11 mouse cellular contexts compared by ENCODE assay signal in the genomic region with DNA sequence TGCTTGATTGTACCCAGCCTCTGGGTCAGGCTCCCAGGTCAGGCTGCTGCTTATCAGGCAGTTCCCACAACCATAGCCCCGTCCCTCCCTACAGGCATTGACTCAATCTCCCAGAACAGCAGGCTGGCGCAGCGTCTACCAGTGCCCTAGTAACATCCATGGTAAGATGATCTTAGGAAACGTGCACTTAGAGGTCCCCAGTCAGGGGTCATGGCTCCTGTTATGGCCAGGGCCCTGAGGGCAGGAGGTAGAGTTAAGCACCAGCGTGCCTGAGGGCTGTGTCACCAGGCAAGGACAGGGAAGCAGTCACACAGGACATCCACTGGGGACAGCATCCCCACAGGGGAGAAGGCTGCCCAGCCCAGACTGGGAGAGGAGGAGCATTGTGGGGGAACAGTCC. TPM values are rescaled to one million over a fixed set of nuclear protein-coding genes. Genes with fewer than 3 reads are reported as not detected.
DNase-seq lines count a peak whose midpoint lies in the region; ATAC-seq and TF ChIP-seq lines count a peak whose summit lies in the region.
"Had no signal": no experiment of that assay in that cellular context is flagged by ENCODE, and none has a peak within 500 bp of the region (broad histone marks: within the 10 kb centered on the region; RNA-seq: fewer than 3 reads in every experiment).

No protein-coding gene starts in this region.

- H3K9me3 ChIP-seq in limb, embryonic 10.5 days (replicated peaks) = no peaks in the 10 kb centered on the region
- H3K9me3 ChIP-seq in midbrain, embryonic 13.5 days = no peaks in the 10 kb centered on the region
- H3K9me3 ChIP-seq: heart, embryonic 15.5 days had no signal

- WGBS in kidney, adult 2 months = 56% methylated on average over 5 of the region's 5 CpGs
- 16% methylated on average over 5 of the region's 5 CpGs for WGBS in limb, embryonic 10.5 days
- WGBS in midbrain, embryonic 13.5 days = 42% methylated on average over 5 of the region's 5 CpGs

- TF ChIP-seq POLR2A in kidney, adult 2 months (IDR thresholded peaks at IDR 0.05; ENCODE audit: low read depth, low read length) = no peak

- no peaks in the 10 kb centered on the region for H3K27me3 ChIP-seq in kidney, adult 2 months (replicated peaks; ENCODE audit: control insufficient read depth, insufficient read depth, low read length)
- H3K27me3 ChIP-seq in limb, embryonic 10.5 days (ENCODE audit: low read depth, poor library complexity, severe bottlenecking) = no peaks in the 10 kb centered on the region
- H3K27me3 ChIP-seq in midbrain, embryonic 13.5 days = no peaks in the 10 kb centered on the region
- H3K27me3 ChIP-seq: heart, embryonic 15.5 days had no signal

- H3K9ac ChIP-seq in midbrain, embryonic 13.5 days (replicated peaks) = peak overlapping the region; percentile 33; the same call in 1 of the 2 replicates
- H3K9ac ChIP-seq: heart, embryonic 15.5 days had no signal

- no peak for ATAC-seq in midbrain, embryonic 13.5 days
- no peak for ATAC-seq in inflammation-experienced regulatory T-cells, adult 6 months

- no peaks in the 10 kb centered on the region for H3K36me3 ChIP-seq in kidney, adult 2 months (ENCODE audit: control insufficient read depth, insufficient read depth, low read length)
- peaks cover 71% of the 10 kb centered on the region for H3K36me3 ChIP-seq in limb, embryonic 10.5 days
- H3K36me3 ChIP-seq in midbrain, embryonic 13.5 days = peaks cover 61% of the 10 kb centered on the region

- no peak overlapping the region for H3K27ac ChIP-seq in kidney, adult 2 months (ENCODE audit: insufficient read depth, low read depth, low read length)
- H3K27ac ChIP-seq in limb, embryonic 10.5 days = peak overlapping the region; percentile 79
- peak overlapping the region; percentile 74 for H3K27ac ChIP-seq in midbrain, embryonic 13.5 days
- H3K27ac ChIP-seq: heart, embryonic 15.5 days had no signal

- no peak overlapping the region for H3K4me2 ChIP-seq in midbrain, embryonic 13.5 days (replicated peaks)
- H3K4me2 ChIP-seq: heart, embryonic 15.5 days had no signal

- TF ChIP-seq CTCF in kidney, adult 2 months (conservative IDR thresholded peaks at IDR 0.05; ENCODE audit: insufficient read depth, insufficient read length, low read depth, low read length) = no peak

- DNase-seq in adrenal gland, adult (ENCODE audit: inconsistent age in 2 of 2, low spot score in 1 of 2) = peak; percentile 52 to 64
- DNase-seq in adrenal gland, postnatal 25 days = no peak
- peak; percentile 18 for DNase-seq in kidney, adult 9 months
- no peak for DNase-seq in kidney, adult 2 months
- peak; percentile 54 for DNase-seq in limb, embryonic 10.5 days (ENCODE audit: low spot score)
- DNase-seq in frontal cortex, adult 2 months (ENCODE audit: extremely low spot score in 1 of 2, low spot score in 1 of 2) = no peak
- DNase-seq: cerebellum, postnatal 36 days; thymus, postnatal 4 days had no signal

- no peak overlapping the region for H3K4me3 ChIP-seq in kidney, adult 2 months (ENCODE audit: insufficient read depth, low read depth, low read length)
- no peak overlapping the region for H3K4me3 ChIP-seq in limb, embryonic 10.5 days
- H3K4me3 ChIP-seq in midbrain, embryonic 13.5 days (replicated peaks) = no peak overlapping the region
- H3K4me3 ChIP-seq: heart, embryonic 15.5 days had no signal

- H3K4me1 ChIP-seq in kidney, adult 2 months (ENCODE audit: control insufficient read depth, insufficient read depth, low read length) = peaks cover 8% of the 10 kb centered on the region; the same call in 1 of the 2 replicates
- peaks cover 64% of the 10 kb centered on the region for H3K4me1 ChIP-seq in limb, embryonic 10.5 days
- H3K4me1 ChIP-seq in midbrain, embryonic 13.5 days (replicated peaks) = peaks cover 33% of the 10 kb centered on the region
- H3K4me1 ChIP-seq: heart, embryonic 15.5 days had no signal

RNA-seq across cellular contexts. Expression of a gene that starts 1.6 kb away (rescaled TPM):
- 2.7 and 3.3 TPM in 2 replicates for total RNA-seq in adrenal gland, postnatal 25 days (2021)
- polyA plus RNA-seq in kidney, adult 2 months (2012; rRNA removed) = 0.31 and 0.42 TPM in 2 replicates
- polyA plus RNA-seq in limb, embryonic 10.5 days (2016; fragmentation: Nextera tagmentation; extraction: Ambion mirVana) = 2.6 and 5.6 TPM in 2 replicates
- 0.61 and 0.70 TPM in 2 replicates for polyA plus RNA-seq in midbrain, embryonic 13.5 days (2015; fragmentation: Nextera tagmentation; extraction: Ambion mirVana)
- 0.61 and 0.64 TPM in 2 replicates for polyA plus RNA-seq in frontal cortex, adult 2 months (2012; rRNA removed)
- polyA plus RNA-seq in inflammation-experienced regulatory T-cells, adult 6 months (2017; shearing (Covaris generic)) = 1 to 10 TPM in 2 of 3 experiments, under 1 TPM in 1; 0.93 to 1.9 (median 1.4) TPM

RNA-seq across cellular contexts. Expression of a gene that starts 7.4 kb away (rescaled TPM):
- 116 and 144 TPM in 2 replicates for total RNA-seq in adrenal gland, postnatal 25 days (2021)
- 509 and 656 TPM in 2 replicates for polyA plus RNA-seq in kidney, adult 2 months (2012; rRNA removed)
- 69.3 and 69.6 TPM in 2 replicates for polyA plus RNA-seq in limb, embryonic 10.5 days (2016; fragmentation: Nextera tagmentation; extraction: Ambion mirVana)
- 69.7 and 75.4 TPM in 2 replicates for polyA plus RNA-seq in midbrain, embryonic 13.5 days (2015; fragmentation: Nextera tagmentation; extraction: Ambion mirVana)
- 74.9 and 79.9 TPM in 2 replicates for polyA plus RNA-seq in frontal cortex, adult 2 months (2012; rRNA removed)
- 100 to 1,000 TPM in 1 of 3 experiments, 10 to 100 TPM in 2; 91.1 to 121 (median 98.2) TPM for polyA plus RNA-seq in inflammation-experienced regulatory T-cells, adult 6 months (2017; shearing (Covaris generic))

RNA-seq across cellular contexts. Expression of a gene that starts 13.7 kb away (rescaled TPM):
- total RNA-seq in adrenal gland, postnatal 25 days (2021) = 479 and 493 TPM in 2 replicates
- 258 and 286 TPM in 2 replicates for polyA plus RNA-seq in kidney, adult 2 months (2012; rRNA removed)
- 13.6 and 22.0 TPM in 2 replicates for polyA plus RNA-seq in limb, embryonic 10.5 days (2016; fragmentation: Nextera tagmentation; extraction: Ambion mirVana)
- 8.0 and 10.4 TPM in 2 replicates for polyA plus RNA-seq in midbrain, embryonic 13.5 days (2015; fragmentation: Nextera tagmentation; extraction: Ambion mirVana)
- polyA plus RNA-seq in frontal cortex, adult 2 months (2012; rRNA removed) = 28.8 and 34.5 TPM in 2 replicates
- 1 to 10 TPM; 2.5 to 3.9 (median 3.5) TPM for polyA plus RNA-seq in inflammation-experienced regulatory T-cells, adult 6 months (2017; shearing (Covaris generic))

RNA-seq across cellular contexts. Expression of a gene that starts 21.0 kb away (rescaled TPM):
- total RNA-seq in adrenal gland, postnatal 25 days (2021) = 26.7 and 28.0 TPM in 2 replicates
- polyA plus RNA-seq in kidney, adult 2 months (2012; rRNA removed) = 23.8 and 25.5 TPM in 2 replicates
- polyA plus RNA-seq in limb, embryonic 10.5 days (2016; fragmentation: Nextera tagmentation; extraction: Ambion mirVana) = 45.5 and 46.2 TPM in 2 replicates
- polyA plus RNA-seq in midbrain, embryonic 13.5 days (2015; fragmentation: Nextera tagmentation; extraction: Ambion mirVana) = 20.1 and 22.4 TPM in 2 replicates
- polyA plus RNA-seq in frontal cortex, adult 2 months (2012; rRNA removed) = 33.6 and 39.7 TPM in 2 replicates
- 1 to 10 TPM; 3.3 to 7.0 (median 6.8) TPM for polyA plus RNA-seq in inflammation-experienced regulatory T-cells, adult 6 months (2017; shearing (Covaris generic))

RNA-seq across cellular contexts. Expression of a gene that starts 37.2 kb away (rescaled TPM):
- total RNA-seq in adrenal gland, postnatal 25 days (2021) = 33.0 and 36.9 TPM in 2 replicates
- 31.3 and 34.8 TPM in 2 replicates for polyA plus RNA-seq in kidney, adult 2 months (2012; rRNA removed)
- 37.5 and 37.9 TPM in 2 replicates for polyA plus RNA-seq in limb, embryonic 10.5 days (2016; fragmentation: Nextera tagmentation; extraction: Ambion mirVana)
- polyA plus RNA-seq in midbrain, embryonic 13.5 days (2015; fragmentation: Nextera tagmentation; extraction: Ambion mirVana) = 44.3 and 47.1 TPM in 2 replicates
- polyA plus RNA-seq in frontal cortex, adult 2 months (2012; rRNA removed) = 63.6 and 75.2 TPM in 2 replicates
- 1 to 10 TPM; 6.0 to 7.9 (median 7.5) TPM for polyA plus RNA-seq in inflammation-experienced regulatory T-cells, adult 6 months (2017; shearing (Covaris generic))

Comparison
In these comparisons a context has a peak if more than half of its experiments do, and no peak if none do; other contexts are left out.
1. DNase-seq: peak in adrenal gland, adult (2 of 2), kidney, adult 9 months (single experiment) and limb, embryonic 10.5 days (single experiment); none in adrenal gland, postnatal 25 days (single experiment), kidney, adult 2 months (single experiment) and frontal cortex, adult 2 months (0 of 2).